Mouse (Mus musculus) embryonic fibroblast, embryonic 13.5 days (primary cell): ENCODE measurements around the gene Fbxo31.

Experiments used
- CTCF ChIP-seq: IDR thresholded peaks from 2 replicates; pipeline ENCODE4 v1.5.1; 2011; ENCODE audit warnings: mild to moderate bottlenecking, control low read depth, low read length, moderate library complexity, borderline replicate concordance; ENCODE audit not compliant: insufficient read depth
- POLR2A ChIP-seq: IDR thresholded peaks from 2 replicates; pipeline ENCODE4 v1.6.1; 2011; ENCODE audit warnings: low read depth, mild to moderate bottlenecking, control low read depth, low read length, moderate library complexity

GRCm38 (mm10) chr8:121613419-121613818 lies 34.8 kb upstream of the Fbxo31 start:
- TF ChIP-seq CTCF (no peak), POLR2A (no peak)
